Mouse (Mus musculus): ENCODE measurements around the gene Ank3.

DNA sequence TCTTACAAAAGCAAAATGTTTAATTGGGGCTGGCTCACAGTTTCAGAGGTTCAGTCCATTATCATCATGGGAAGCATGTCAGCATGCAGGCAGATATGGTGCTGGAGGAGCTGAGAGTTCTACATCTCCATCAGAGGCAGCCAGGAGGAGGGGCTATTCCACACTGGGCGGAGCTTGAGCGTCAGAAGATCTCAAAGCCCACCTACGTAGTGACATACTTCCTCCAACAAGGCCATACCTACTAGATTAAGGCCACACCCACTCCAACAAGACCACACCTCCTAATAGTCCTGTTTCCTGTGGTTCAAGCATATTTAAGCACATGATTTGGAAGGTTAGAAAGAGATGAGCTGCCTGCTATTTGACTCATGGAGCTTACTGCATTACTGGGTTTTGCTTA, 25.5 kb downstream of the Ank3 start:
- TF ChIP-seq CTCF (IDR thresholded peaks at IDR 0.05), result no peak
- TF ChIP-seq EP300 (IDR thresholded peaks at IDR 0.05), result no peak

Data from lung, postnatal 0 days (tissue).